In the genomic region with DNA sequence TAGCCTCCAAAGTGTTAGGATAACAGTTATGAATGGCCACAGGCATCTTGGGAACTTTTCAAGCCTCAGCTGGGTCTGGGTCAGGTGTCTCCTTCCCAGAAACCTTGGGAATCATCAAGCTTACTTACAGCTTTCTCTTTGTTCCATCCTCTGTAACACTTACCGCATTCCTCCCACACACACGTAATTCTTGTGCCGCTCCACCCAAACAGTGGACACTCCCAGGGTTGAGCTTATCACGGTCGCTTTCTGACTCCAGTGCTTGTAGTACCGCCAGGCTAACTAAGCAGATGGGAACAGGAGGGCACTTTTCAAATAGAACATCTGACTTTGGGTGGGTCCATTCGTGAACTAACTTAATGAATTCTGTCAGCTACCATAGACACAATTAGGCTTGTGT, we compare ENCODE assay signal across 12 mouse cellular contexts.
DNase-seq lines count a peak whose midpoint lies in the region.
"Had no signal": no experiment of that assay in that cellular context is flagged by ENCODE, and none has a peak within 500 bp of the region (broad histone marks: within the 10 kb centered on the region; RNA-seq: fewer than 3 reads in every experiment).

No protein-coding gene starts in this region.

- DNase-seq in heart, adult 11 months: peak; percentile 96
- no peak for DNase-seq in heart, postnatal 36 days
- peak; percentile 36 for DNase-seq in retina, postnatal 1 day
- no peak for DNase-seq in retina, embryonic 14.5 days (ENCODE audit: low spot score)
- DNase-seq in lung, postnatal 25 days (ENCODE audit: low spot score): peak; percentile 55
- no peak for DNase-seq in frontal cortex, postnatal 36 days (ENCODE audit: low spot score in 2 of 2)
- DNase-seq in right cerebral cortex, postnatal 25 days: no peak
- DNase-seq in layer of hippocampus, postnatal 14 days (ENCODE audit: low spot score in 2 of 2): no peak
- DNase-seq: adrenal gland, postnatal 25 days; kidney, postnatal 14 days; right cerebral cortex, postnatal 14 days; thymus, postnatal 14 days had no signal

- intact Hi-C loops in heart, postnatal 36 days (cut with DNase I): loop anchor here (5.0 kb wide), 1 partner anchor 44 kb away; no protein-coding TSS in a partner anchor

Comparison
In these comparisons a context has a peak if more than half of its experiments do, and no peak if none do; other contexts are left out.
1. DNase-seq: peak in heart, adult 11 months (single experiment), retina, postnatal 1 day (single experiment) and lung, postnatal 25 days (single experiment); none in heart, postnatal 36 days (0 of 2), retina, embryonic 14.5 days (single experiment), frontal cortex, postnatal 36 days (0 of 2), right cerebral cortex, postnatal 25 days (single experiment) and layer of hippocampus, postnatal 14 days (0 of 2).